Mouse (Mus musculus) limb, embryonic 13.5 days (tissue): ENCODE data around the gene Manba. TPM values are rescaled to one million over a fixed set of nuclear protein-coding genes. Genes with fewer than 3 reads are reported as not detected.
"Not testable (repeated sequence)": the region's sequence is repeated elsewhere in the genome, so short reads cannot be mapped to it uniquely, and the experiment has no call there.

Experiments used
- ATAC-seq: fragments of 200-750 bp; cut with Nextera tagmentation; 2 replicates; pipeline ENCODE4 v1.8.0; 2017; ENCODE audit warnings: low read depth, moderate number of reproducible peaks, moderate TSS enrichment; ENCODE audit not compliant: low FRiP score
- H3K27ac ChIP-seq: fragments of 300-500 bp; sonication (generic); 2 replicates; pipeline ENCODE4 v1.5.1; 2015; ENCODE audit warnings: inconsistent platforms, mild to moderate bottlenecking, moderate library complexity
- H3K27me3 ChIP-seq: fragments of 300-500 bp; sonication (generic); 2 replicates; pipeline ENCODE4 v1.6.1; 2015; ENCODE audit warnings: mild to moderate bottlenecking, inconsistent platforms
- H3K36me3 ChIP-seq: fragments of 300-500 bp; sonication (generic); 2 replicates; pipeline ENCODE4 v1.6.1; 2015; ENCODE audit warnings: inconsistent platforms, mild to moderate bottlenecking, moderate library complexity
- H3K4me1 ChIP-seq: fragments of 300-500 bp; sonication (generic); 2 replicates; pipeline ENCODE4 v1.6.1; 2015; ENCODE audit warnings: inconsistent platforms
- H3K4me2 ChIP-seq: fragments of 300-500 bp; sonication (generic); replicated peaks from 2 replicates; pipeline ENCODE4 v1.6.1; 2015; ENCODE audit warnings: inconsistent platforms, mild to moderate bottlenecking, moderate library complexity
- H3K4me3 ChIP-seq: fragments of 300-500 bp; sonication (generic); 2 replicates; pipeline ENCODE4 v1.5.1; 2015; ENCODE audit warnings: moderate library complexity, mild to moderate bottlenecking, inconsistent platforms
- H3K9ac ChIP-seq: fragments of 300-500 bp; sonication (generic); 2 replicates; pipeline ENCODE4 v1.6.1; 2015; ENCODE audit warnings: mild to moderate bottlenecking, inconsistent platforms
- H3K9me3 ChIP-seq: fragments of 300-500 bp; sonication (generic); 2 replicates; pipeline ENCODE4 v1.6.1; 2016; ENCODE audit warnings: inconsistent platforms
- WGBS: fragments of 180-500 bp; shearing (Covaris S2); methylation state at CpG from one replicate; pipeline ENCODE4 v1.1.7; 2015; 5-methylcytosine and 5-hydroxymethylcytosine counted together
- polyA plus RNA-seq: library from polyadenylated mRNA; unstranded; fragments of >200 nt; fragmentation: Nextera tagmentation; extraction: Ambion mirVana; gene quantifications from 2 replicates; pipeline ENCODE4 v1.2.1, GENCODE M21; 2015

Manba gene
- polyA plus RNA-seq, 1 experiment from 2014 or later, result 5.7 TPM

- no peaks in the 10 kb centered on the region for H3K36me3 ChIP-seq
- no peak overlapping the region for H3K4me3 ChIP-seq
- H3K9me3 ChIP-seq, result no peaks in the 10 kb centered on the region
- no peak overlapping the region for H3K27ac ChIP-seq
- H3K27me3 ChIP-seq, result peaks cover 9% of the 10 kb centered on the region
- 87% methylated on average over 5 of the region's 5 CpGs for WGBS
- 0 out of 2 replicates have a peak, but pooled peaks cover 5% of the 10 kb centered on the region for H3K4me1 ChIP-seq
- ATAC-seq, result no peak
- no peak overlapping the region for H3K4me2 ChIP-seq
- no peak overlapping the region for H3K9ac ChIP-seq
Observed at GRCm38 (mm10) chr3:135489865-135490520, 4.6 kb downstream of the Manba start.

GRCm38 (mm10) chr3:135491102-135491501 is 5.7 kb downstream of the Manba start:
- Histone ChIP-seq H3K27ac (no peak overlapping the region), H3K9ac (no peak overlapping the region), H3K9me3 (no peaks in the 10 kb centered on the region), H3K4me1 (no peaks in the 10 kb centered on the region), H3K27me3 (no peaks in the 10 kb centered on the region), H3K4me2 (no peak overlapping the region), H3K36me3 (no peaks in the 10 kb centered on the region), H3K4me3 (no peak overlapping the region)
- ATAC-seq, result no peak
- WGBS, result 81% methylated on average over 6 of the region's 6 CpGs

- H3K27ac ChIP-seq, H3K9me3 ChIP-seq, H3K9ac ChIP-seq, H3K36me3 ChIP-seq, H3K4me1 ChIP-seq, H3K27me3 ChIP-seq, ATAC-seq, H3K4me3 ChIP-seq, H3K4me2 ChIP-seq: not testable (repeated sequence)
- 80% methylated on average over 7 of the region's 7 CpGs for WGBS
Observed at GRCm38 (mm10) chr3:135493320-135493719, 7.9 kb downstream of the Manba start.

GRCm38 (mm10) chr3:135497956-135498355 is 12.5 kb downstream of the Manba start:
- H3K27ac ChIP-seq, H3K9ac ChIP-seq, H3K4me2 ChIP-seq, H3K36me3 ChIP-seq, H3K9me3 ChIP-seq, ATAC-seq, H3K27me3 ChIP-seq, H3K4me1 ChIP-seq, H3K4me3 ChIP-seq: not testable (repeated sequence)
- 91% methylated on average over 4 of the region's 4 CpGs for WGBS

GRCm38 (mm10) chr3:135498891-135499290 is 13.5 kb downstream of the Manba start:
- H3K4me1 ChIP-seq, result no peaks in the 10 kb centered on the region
- no peaks in the 10 kb centered on the region for H3K27me3 ChIP-seq
- no peaks in the 10 kb centered on the region for H3K9me3 ChIP-seq
- H3K9ac ChIP-seq, result no peak overlapping the region
- ATAC-seq, result no peak
- 86% methylated on average over 5 of the region's 5 CpGs for WGBS
- H3K4me2 ChIP-seq, result no peak overlapping the region
- no peak overlapping the region for H3K27ac ChIP-seq
- no peaks in the 10 kb centered on the region for H3K36me3 ChIP-seq
- no peak overlapping the region for H3K4me3 ChIP-seq

- 90% methylated on average over 5 of the region's 5 CpGs for WGBS
- H3K4me3 ChIP-seq, result no peak overlapping the region
- ATAC-seq, result no peak
Observed at GRCm38 (mm10) chr3:135503160-135503559, 17.7 kb downstream of the Manba start.

GRCm38 (mm10) chr3:135505369-135505909 is 20.0 kb downstream of the Manba start:
- H3K9me3 ChIP-seq, result no peaks in the 10 kb centered on the region
- no peak overlapping the region for H3K4me3 ChIP-seq
- no peak overlapping the region for H3K4me2 ChIP-seq
- no peaks in the 10 kb centered on the region for H3K4me1 ChIP-seq
- H3K36me3 ChIP-seq, result no peaks in the 10 kb centered on the region
- H3K27ac ChIP-seq, result no peak overlapping the region
- WGBS, result 52% methylated on average over 10 of the region's 10 CpGs
- no peak overlapping the region for H3K9ac ChIP-seq
- no peak for ATAC-seq
- no peaks in the 10 kb centered on the region for H3K27me3 ChIP-seq

More at GRCm38 (mm10) chr3:135503160-135503559, 17.7 kb downstream of the Manba start:
- Histone ChIP-seq H3K9ac (no peak overlapping the region), H3K4me1 (no peaks in the 10 kb centered on the region), H3K27ac (no peak overlapping the region), H3K4me2 (no peak overlapping the region), H3K27me3 (no peaks in the 10 kb centered on the region), H3K36me3 (no peaks in the 10 kb centered on the region), H3K9me3 (no peaks in the 10 kb centered on the region)

GRCm38 (mm10) chr3:135505916-135506482 is 20.6 kb downstream of the Manba start:
- Histone ChIP-seq H3K4me3 (no peak overlapping the region), H3K36me3 (no peaks in the 10 kb centered on the region), H3K4me1 (no peaks in the 10 kb centered on the region), H3K27me3 (no peaks in the 10 kb centered on the region), H3K9me3 (no peaks in the 10 kb centered on the region), H3K4me2 (no peak overlapping the region), H3K27ac (no peak overlapping the region), H3K9ac (no peak overlapping the region)
- 84% methylated on average over 13 of the region's 13 CpGs for WGBS
- ATAC-seq, result no peak

GRCm38 (mm10) chr3:135507506-135507905 is 22.1 kb downstream of the Manba start:
- Histone ChIP-seq H3K27me3 (no peaks in the 10 kb centered on the region), H3K36me3 (no peaks in the 10 kb centered on the region), H3K4me3 (no peak overlapping the region), H3K4me1 (no peaks in the 10 kb centered on the region), H3K27ac (no peak overlapping the region), H3K9me3 (no peaks in the 10 kb centered on the region), H3K9ac (no peak overlapping the region), H3K4me2 (no peak overlapping the region)
- 90% methylated on average over 7 of the region's 7 CpGs for WGBS
- no peak for ATAC-seq

GRCm38 (mm10) chr3:135508191-135508590 is 22.8 kb downstream of the Manba start:
- no peak overlapping the region for H3K27ac ChIP-seq
- H3K36me3 ChIP-seq, result no peaks in the 10 kb centered on the region
- H3K9me3 ChIP-seq, result no peaks in the 10 kb centered on the region
- no peak overlapping the region for H3K4me3 ChIP-seq
- WGBS, result 89% methylated on average over 1 of the region's 1 CpGs
- no peaks in the 10 kb centered on the region for H3K27me3 ChIP-seq
- no peak overlapping the region for H3K4me2 ChIP-seq
- no peak overlapping the region for H3K9ac ChIP-seq
- no peak for ATAC-seq
- H3K4me1 ChIP-seq, result no peaks in the 10 kb centered on the region

- no peak overlapping the region for H3K4me3 ChIP-seq
- WGBS, result 85% methylated on average over 3 of the region's 3 CpGs
- no peak overlapping the region for H3K9ac ChIP-seq
- H3K36me3 ChIP-seq, result no peaks in the 10 kb centered on the region
- H3K27me3 ChIP-seq, result no peaks in the 10 kb centered on the region
- H3K27ac ChIP-seq, result no peak overlapping the region
- H3K9me3 ChIP-seq, result no peaks in the 10 kb centered on the region
- H3K4me2 ChIP-seq, result no peak overlapping the region
- H3K4me1 ChIP-seq, result no peaks in the 10 kb centered on the region
- no peak for ATAC-seq
Observed at GRCm38 (mm10) chr3:135510372-135510771, 25.0 kb downstream of the Manba start.

GRCm38 (mm10) chr3:135511683-135512082 is 26.3 kb downstream of the Manba start:
- WGBS, result 50% methylated on average over 11 of the region's 11 CpGs
- H3K4me1 ChIP-seq, result no peaks in the 10 kb centered on the region
- H3K4me3 ChIP-seq, result no peak overlapping the region
- no peak overlapping the region for H3K27ac ChIP-seq
- ATAC-seq, result no peak
- no peaks in the 10 kb centered on the region for H3K27me3 ChIP-seq
- no peaks in the 10 kb centered on the region for H3K36me3 ChIP-seq
- H3K9me3 ChIP-seq, result no peaks in the 10 kb centered on the region
- H3K9ac ChIP-seq, result no peak overlapping the region
- no peak overlapping the region for H3K4me2 ChIP-seq

- Histone ChIP-seq H3K4me3 (no peak overlapping the region), H3K9me3 (no peaks in the 10 kb centered on the region), H3K27me3 (no peaks in the 10 kb centered on the region), H3K27ac (no peak overlapping the region), H3K4me2 (no peak overlapping the region), H3K36me3 (no peaks in the 10 kb centered on the region), H3K4me1 (no peaks in the 10 kb centered on the region), H3K9ac (no peak overlapping the region)
- WGBS, result 64% methylated on average over 11 of the region's 11 CpGs
- ATAC-seq, result no peak
Observed at GRCm38 (mm10) chr3:135513270-135513669, 27.9 kb downstream of the Manba start.
